Mouse (Mus musculus) ES-CJ7 (cell line): ENCODE measurements around the gene Obsl1.

Experiments used
- DNase-seq: peaks from one replicate; pipeline ENCODE4 v3.0.0; 2011; ENCODE audit warnings: low read depth, low spot score

Gene Obsl1

DNA sequence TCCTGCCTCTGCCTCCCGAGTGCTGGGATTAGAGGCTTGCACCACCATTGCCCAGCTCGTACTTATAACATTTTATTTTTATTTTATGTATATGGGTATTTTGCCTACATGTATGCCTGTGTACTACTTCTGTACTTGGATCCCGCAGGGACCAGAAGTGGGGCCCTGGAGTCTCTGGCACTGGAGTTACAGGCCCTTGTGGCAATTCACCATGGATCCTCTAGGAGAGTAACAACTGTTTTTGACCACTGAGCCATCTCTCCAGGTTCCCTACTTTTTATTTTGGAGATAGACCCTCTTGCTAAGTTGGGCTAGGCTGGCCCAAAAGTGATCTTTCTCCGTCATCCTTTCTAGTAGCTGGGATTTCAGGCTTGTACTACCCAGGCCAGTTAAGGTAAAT is 12.2 kb upstream of the Obsl1 start:
- DNase-seq = peak; percentile 61

- DNase-seq = peak; percentile 96
These were observed 11.7 kb upstream of the Obsl1 start for GRCm38 (mm10) chr1:75517984-75518383.

DNA sequence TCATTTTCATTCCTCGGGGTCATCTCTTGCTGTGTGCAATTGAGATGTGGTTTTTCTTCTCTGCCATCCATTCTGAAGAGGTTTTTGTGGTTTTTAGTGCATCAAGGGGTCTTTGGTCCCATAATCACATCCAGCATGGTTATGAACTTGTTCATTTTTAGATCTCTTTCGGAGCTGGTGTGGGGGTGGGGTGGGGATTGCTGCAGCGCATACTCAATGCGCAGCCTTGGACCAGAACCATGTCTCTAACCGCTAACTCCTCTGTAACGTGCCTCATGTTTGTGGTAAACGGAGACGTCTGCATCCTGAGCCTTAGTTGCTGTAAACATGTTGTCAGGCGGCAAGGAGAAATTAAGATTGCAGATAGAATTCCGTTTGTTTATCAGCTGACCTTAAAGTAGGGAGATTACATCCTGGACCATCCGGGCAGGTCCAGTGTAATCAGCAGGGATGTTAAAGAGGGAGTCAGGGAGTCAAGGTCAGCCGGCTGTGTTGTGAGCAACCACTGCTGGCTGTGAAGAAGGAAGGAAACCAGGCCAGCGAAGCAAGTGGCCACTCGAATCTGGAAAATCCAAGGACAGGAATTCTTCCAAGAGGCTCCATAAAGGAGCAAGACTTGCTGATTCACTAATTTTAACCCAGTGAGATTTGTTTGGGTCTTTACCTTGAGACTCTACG is 10.6 kb upstream of the Obsl1 start:
- DNase-seq = no peak

DNA sequence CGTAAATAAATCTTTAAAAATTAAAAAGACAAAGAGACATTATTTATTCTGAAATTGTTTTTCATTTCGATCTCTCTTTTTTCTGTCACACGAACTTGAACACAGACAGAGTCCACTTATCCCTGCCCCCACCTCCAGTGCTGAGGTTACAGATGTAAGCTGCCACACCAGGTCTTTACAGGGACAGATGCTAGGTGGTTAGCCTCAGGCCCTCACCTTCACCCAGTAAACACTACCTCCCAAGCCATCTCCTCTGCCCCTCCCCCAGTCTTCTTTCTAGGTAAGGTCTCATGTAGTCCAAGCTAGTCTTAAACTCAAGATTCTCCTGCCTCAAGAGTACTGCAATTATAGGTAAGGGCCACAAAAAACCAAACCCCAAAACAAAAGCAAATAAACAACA is 6.3 kb upstream of the Obsl1 start:
- DNase-seq = peak; percentile 64

- DNase-seq = peak; percentile 84
These were observed 5.4 kb upstream of the Obsl1 start for GRCm38 (mm10) chr1:75511437-75512210.

GRCm38 (mm10) chr1:75510154-75510553 is 3.9 kb upstream of the Obsl1 start:
- DNase-seq = peak; percentile 67

- no peak for DNase-seq
These were observed 3.3 kb upstream of the Obsl1 start for GRCm38 (mm10) chr1:75509586-75509985.

- DNase-seq = no peak
These were observed 754 bp upstream of the Obsl1 start, which contains the start of gene Inha for GRCm38 (mm10) chr1:75507006-75507405. Inha (plus strand) TSS chr1:75507077.

GRCm38 (mm10) chr1:75505159-75505955 is 895 bp downstream of the Obsl1 start:
- DNase-seq = peak; percentile 58

GRCm38 (mm10) chr1:75504256-75505045 is 1.8 kb downstream of the Obsl1 start:
- no peak for DNase-seq

- peak; percentile 55 for DNase-seq
These were observed 2.6 kb downstream of the Obsl1 start for GRCm38 (mm10) chr1:75503651-75503980.

DNA sequence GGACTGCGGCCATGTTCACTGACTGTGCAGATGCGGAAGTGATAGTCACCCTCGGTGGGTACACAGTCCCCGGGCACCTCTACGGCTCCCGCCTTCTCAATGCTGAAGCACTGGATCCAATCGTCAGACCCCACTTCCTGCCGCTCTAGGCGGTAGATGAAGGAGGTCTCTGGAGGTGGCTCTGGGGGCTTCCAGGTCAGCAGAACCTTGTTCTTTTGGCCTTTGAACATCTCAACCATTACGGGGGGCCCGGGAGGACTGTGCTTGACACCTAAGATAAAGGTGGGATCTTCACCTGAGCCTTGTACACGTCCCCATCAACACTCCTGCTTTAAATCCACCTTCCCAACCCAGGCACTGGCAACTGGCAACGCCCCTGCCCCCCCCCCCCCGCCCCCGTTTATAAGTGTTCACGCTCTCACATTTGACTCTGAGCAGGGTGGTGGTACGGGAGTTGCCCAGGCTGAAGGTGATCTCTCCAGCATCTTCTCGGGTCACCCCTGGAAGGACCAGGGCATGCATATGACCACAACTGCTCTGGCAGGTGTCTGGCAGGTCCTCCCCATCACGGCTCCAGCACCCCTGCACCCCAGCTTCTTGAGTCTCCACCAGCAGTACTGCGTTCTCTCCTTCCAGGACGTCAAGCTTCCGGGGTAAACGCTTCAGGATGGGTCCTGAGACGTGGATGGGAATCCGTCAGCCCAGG is 3.2 kb downstream of the Obsl1 start:
- no peak for DNase-seq

- no peak for DNase-seq
These were observed 4.3 kb downstream of the Obsl1 start for GRCm38 (mm10) chr1:75501905-75502304.

GRCm38 (mm10) chr1:75499441-75499840 is 6.8 kb downstream of the Obsl1 start:
- DNase-seq = peak; percentile 76

DNA sequence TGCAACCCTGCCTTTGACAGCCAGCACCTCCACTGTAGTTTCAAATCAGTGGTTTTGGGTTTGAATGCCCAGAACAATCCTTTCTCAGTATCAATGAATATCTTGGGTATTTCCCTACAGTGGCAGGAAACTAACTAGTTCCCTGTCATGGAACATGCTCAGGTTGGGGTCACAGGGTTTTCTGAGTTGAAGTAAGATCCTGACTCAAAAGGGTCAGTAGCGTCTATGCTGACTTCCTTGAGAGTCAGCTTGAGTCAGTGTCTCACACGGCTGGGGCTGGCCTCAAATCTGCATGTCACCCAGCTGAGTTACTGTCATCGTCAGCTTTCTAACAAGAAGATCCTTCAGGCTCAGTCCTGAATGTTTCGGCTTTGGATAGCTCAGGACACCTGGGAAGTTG is 7.4 kb downstream of the Obsl1 start:
- no peak for DNase-seq

- DNase-seq = peak; percentile 81
These were observed 11.2 kb downstream of the Obsl1 start for GRCm38 (mm10) chr1:75494878-75495548.

DNA sequence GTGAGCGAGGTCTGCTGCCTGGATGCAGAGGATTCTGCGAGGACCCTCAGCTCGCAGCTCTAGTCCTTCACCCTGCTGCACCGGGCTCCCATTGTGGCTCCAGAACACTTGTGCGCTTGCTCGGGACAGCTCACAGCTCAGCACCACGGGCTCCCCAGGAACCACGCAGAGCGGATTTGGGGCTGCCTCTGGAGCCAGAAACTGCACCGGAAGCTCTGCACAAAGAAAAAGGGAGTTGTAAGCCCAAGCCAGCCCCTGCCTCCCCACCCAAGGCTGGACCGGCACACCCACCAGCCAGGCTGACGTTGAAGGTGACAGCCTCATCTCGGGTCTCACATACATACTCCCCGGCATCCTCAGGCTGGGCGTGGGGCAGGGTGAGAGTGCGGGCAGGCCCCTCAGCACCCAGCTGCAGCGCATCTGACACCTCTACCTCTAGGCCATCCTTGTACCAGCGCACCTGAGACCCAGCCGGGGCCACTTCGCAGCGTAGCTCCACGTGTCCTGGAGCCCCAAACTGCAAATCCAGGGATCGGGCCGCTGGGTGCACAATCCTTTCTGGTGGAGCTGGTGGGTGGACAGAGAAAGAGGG is 13.6 kb downstream of the Obsl1 start:
- DNase-seq = peak; percentile 54

DNA sequence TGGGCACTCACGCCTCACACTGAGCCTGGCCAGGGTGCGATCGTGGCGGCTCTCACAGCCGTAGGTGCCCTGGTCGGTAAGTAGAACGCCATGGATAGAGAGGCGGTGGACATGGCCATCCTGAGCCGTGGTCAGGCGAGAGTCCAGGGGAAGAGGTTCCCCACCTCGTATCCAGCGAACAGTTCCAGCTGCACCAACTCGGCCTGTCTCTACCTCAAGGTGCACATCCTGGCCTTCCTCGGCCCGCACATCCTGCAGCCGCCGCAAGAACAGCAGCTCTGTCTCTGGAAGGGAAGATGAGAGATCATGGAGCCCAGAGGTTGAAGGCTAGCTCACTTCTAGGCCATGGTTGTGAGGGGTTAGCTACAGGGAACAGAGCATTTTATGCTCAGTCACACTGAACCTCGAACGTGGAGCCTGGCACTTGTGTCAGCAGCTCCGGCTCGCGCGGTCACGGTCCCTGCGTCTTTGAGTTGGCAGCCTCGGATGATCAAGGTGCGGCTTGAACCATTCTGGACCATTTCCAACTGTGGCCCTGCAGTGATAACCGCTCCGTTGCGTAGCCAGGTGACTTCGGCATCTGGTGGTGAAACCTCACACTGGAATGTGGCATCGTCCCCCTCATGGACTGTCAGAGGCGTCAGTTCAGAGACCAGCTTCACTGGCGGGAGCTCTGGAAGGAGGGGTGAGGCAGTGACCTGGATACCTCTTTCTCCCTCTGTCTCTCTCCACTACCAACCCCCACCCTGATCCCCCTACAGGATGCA is 15.3 kb downstream of the Obsl1 start:
- DNase-seq = no peak
